Comparison of ENCODE assay signal across 8 mouse cellular contexts in the genomic region with DNA sequence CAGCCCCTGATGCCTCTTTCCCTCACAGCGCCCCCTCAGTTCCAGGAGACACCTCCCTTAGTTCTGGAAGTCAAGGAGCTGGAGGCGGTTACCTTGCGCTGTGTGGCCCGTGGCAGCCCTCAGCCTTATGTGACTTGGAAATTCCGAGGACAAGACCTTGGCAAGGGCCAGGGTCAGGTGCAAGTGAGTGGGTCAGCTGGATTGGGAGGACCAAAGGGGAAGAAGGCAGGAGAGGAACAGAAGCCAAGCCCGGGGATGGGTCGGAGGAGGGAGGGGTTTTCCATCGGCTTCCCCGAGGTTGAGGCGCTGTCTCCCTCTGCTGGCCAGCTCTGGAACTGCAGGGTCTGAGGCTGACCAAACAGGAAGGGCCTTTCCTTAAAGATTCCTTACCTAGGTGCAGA. TPM values are rescaled to one million over a fixed set of nuclear protein-coding genes. Genes with fewer than 3 reads are reported as not detected.
DNase-seq lines count a peak whose midpoint lies in the region; ATAC-seq and TF ChIP-seq lines count a peak whose summit lies in the region.

No protein-coding gene starts in this region.

- H3K4me3 ChIP-seq in E14TG2a.4 (replicated peaks; ENCODE audit: low read length) = peak overlapping the region; percentile 76
- peak overlapping the region; percentile 26 for H3K4me3 ChIP-seq in forebrain, embryonic 15.5 days
- no peak overlapping the region; the same call in 1 of the 2 replicates for H3K4me3 ChIP-seq in liver, postnatal 0 days (ENCODE audit: low read depth, low read length)
- no peak overlapping the region for H3K4me3 ChIP-seq in neural tube, embryonic 14.5 days (ENCODE audit: low read depth, low read length)

- no peak for TF ChIP-seq EP300 in liver, postnatal 0 days (IDR thresholded peaks at IDR 0.05; ENCODE audit: low read depth)

- peak; percentile 39 for ATAC-seq in forebrain, embryonic 15.5 days (replicated peaks)
- ATAC-seq in liver, postnatal 0 days = peak; percentile 43; the same call in 1 of the 2 replicates
- ATAC-seq in neural tube, embryonic 14.5 days (ENCODE audit: low read depth) = peak; percentile 57; the same call in 1 of the 2 replicates

- peak; percentile 76 for DNase-seq in cerebellum, adult 11 months
- DNase-seq in heart, postnatal 25 days (ENCODE audit: low spot score) = peak; percentile 74
- peak; percentile 88 for DNase-seq in layer of hippocampus, adult 11-12 months (ENCODE audit: low spot score)
- DNase-seq in liver, postnatal 0 days = peak; percentile 88
- DNase-seq in telencephalon, adult 2 months (ENCODE audit: low read depth, low spot score) = peak; percentile 26

- H3K4me1 ChIP-seq in E14TG2a.4 (replicated peaks; ENCODE audit: low read depth, low read length) = peaks cover 43% of the 10 kb centered on the region
- peaks cover 43% of the 10 kb centered on the region for H3K4me1 ChIP-seq in forebrain, embryonic 15.5 days
- H3K4me1 ChIP-seq in liver, postnatal 0 days (ENCODE audit: insufficient read depth) = peaks cover 3% of the 10 kb centered on the region; the same call in 1 of the 2 replicates
- H3K4me1 ChIP-seq in neural tube, embryonic 14.5 days (ENCODE audit: control insufficient read depth, insufficient read depth, low read length) = peaks cover 21% of the 10 kb centered on the region

- H3K9me3 ChIP-seq in E14TG2a.4 (ENCODE audit: low read length) = no peaks in the 10 kb centered on the region
- no peaks in the 10 kb centered on the region for H3K9me3 ChIP-seq in forebrain, embryonic 15.5 days
- no peaks in the 10 kb centered on the region for H3K9me3 ChIP-seq in liver, postnatal 0 days (ENCODE audit: low read length)
- no peaks in the 10 kb centered on the region for H3K9me3 ChIP-seq in neural tube, embryonic 14.5 days (ENCODE audit: control insufficient read depth, low read length)

- no peak overlapping the region for H3K27ac ChIP-seq in forebrain, embryonic 15.5 days (replicated peaks)
- H3K27ac ChIP-seq in liver, postnatal 0 days (ENCODE audit: low read depth) = no peak overlapping the region
- no peak overlapping the region for H3K27ac ChIP-seq in neural tube, embryonic 14.5 days (ENCODE audit: low read depth, low read length)

- intact Hi-C loops in heart, postnatal 25 days (cut with DNase I) = loop anchor here (1.0 to 5.0 kb wide), 2 partner anchors 37 to 78 kb away; no protein-coding TSS in a partner anchor

- 8% methylated on average over 10 of the region's 10 CpGs for WGBS in forebrain, embryonic 15.5 days
- 12% methylated on average over 9 of the region's 10 CpGs for WGBS in liver, postnatal 0 days (ENCODE audit: insufficient replicate concordance)
- WGBS in neural tube, embryonic 14.5 days = 11% methylated on average over 10 of the region's 10 CpGs

- TF ChIP-seq CTCF in E14TG2a.4 (conservative IDR thresholded peaks at IDR 0.05; ENCODE audit: low read length) = peak; percentile 98
- TF ChIP-seq CTCF in liver, postnatal 0 days (IDR thresholded peaks at IDR 0.05; ENCODE audit: low read depth) = peak; percentile 98

- peaks cover 66% of the 10 kb centered on the region for H3K36me3 ChIP-seq in E14TG2a.4 (ENCODE audit: insufficient read depth, low read length)
- H3K36me3 ChIP-seq in forebrain, embryonic 15.5 days = peaks cover 32% of the 10 kb centered on the region
- no peaks in the 10 kb centered on the region for H3K36me3 ChIP-seq in liver, postnatal 0 days (replicated peaks; ENCODE audit: insufficient read depth, low read length)
- peaks cover 1% of the 10 kb centered on the region; the same call in 1 of the 2 replicates for H3K36me3 ChIP-seq in neural tube, embryonic 14.5 days (ENCODE audit: control insufficient read depth, insufficient read depth, low read length)

- no peaks in the 10 kb centered on the region; the same call in 1 of the 2 replicates for H3K27me3 ChIP-seq in E14TG2a.4 (ENCODE audit: insufficient read depth, low read length)
- H3K27me3 ChIP-seq in forebrain, embryonic 15.5 days = no peaks in the 10 kb centered on the region
- no peaks in the 10 kb centered on the region for H3K27me3 ChIP-seq in liver, postnatal 0 days (ENCODE audit: insufficient read depth, low read length)
- no peaks in the 10 kb centered on the region for H3K27me3 ChIP-seq in neural tube, embryonic 14.5 days (ENCODE audit: control insufficient read depth, insufficient read depth, low read length)

- peak overlapping the region; percentile 40 for H3K4me2 ChIP-seq in forebrain, embryonic 15.5 days (replicated peaks)
- peak overlapping the region; percentile 64 for H3K4me2 ChIP-seq in liver, postnatal 0 days (ENCODE audit: low read depth, low read length)
- H3K4me2 ChIP-seq in neural tube, embryonic 14.5 days (ENCODE audit: low read depth, low read length) = peak overlapping the region; percentile 28

- no peak overlapping the region; the same call in 1 of the 2 replicates for H3K9ac ChIP-seq in forebrain, embryonic 15.5 days (replicated peaks)
- no peak overlapping the region for H3K9ac ChIP-seq in liver, postnatal 0 days (replicated peaks)
- H3K9ac ChIP-seq in neural tube, embryonic 14.5 days (replicated peaks; ENCODE audit: low read depth, low read length) = no peak overlapping the region

RNA-seq across cellular contexts. Expression of gene Igsf9, which starts 8.7 kb away (rescaled TPM):
- 74.0 and 78.3 TPM in 2 replicates for polyA plus RNA-seq in forebrain, embryonic 15.5 days (2015; fragmentation: Nextera tagmentation; extraction: Ambion mirVana)
- under 1 TPM; 0.25 to 0.55 TPM for total RNA-seq in heart, postnatal 25 days (2021)
- polyA plus RNA-seq in liver, postnatal 0 days (2015; fragmentation: Nextera tagmentation; extraction: Ambion mirVana) = 0.32 and 0.73 TPM in 2 replicates
- 29.6 and 32.4 TPM in 2 replicates for polyA plus RNA-seq in neural tube, embryonic 14.5 days (2014; fragmentation: Nextera tagmentation; extraction: Ambion mirVana)

RNA-seq across cellular contexts. Expression of gene Tagln2, which starts 9.6 kb away (rescaled TPM):
- polyA plus RNA-seq in forebrain, embryonic 15.5 days (2015; fragmentation: Nextera tagmentation; extraction: Ambion mirVana) = 46.6 and 52.7 TPM in 2 replicates
- total RNA-seq in heart, postnatal 25 days (2021) = 10 to 100 TPM; 75.4 to 87.9 TPM
- polyA plus RNA-seq in liver, postnatal 0 days (2015; fragmentation: Nextera tagmentation; extraction: Ambion mirVana) = 104 and 105 TPM in 2 replicates
- polyA plus RNA-seq in neural tube, embryonic 14.5 days (2014; fragmentation: Nextera tagmentation; extraction: Ambion mirVana) = 56.9 and 107 TPM in 2 replicates

RNA-seq across cellular contexts. Expression of gene Slamf9, which starts 15.1 kb away (rescaled TPM):
- polyA plus RNA-seq in forebrain, embryonic 15.5 days (2015; fragmentation: Nextera tagmentation; extraction: Ambion mirVana) = not detected in 2 replicates
- 1 to 10 TPM; 1.3 TPM for total RNA-seq in heart, postnatal 25 days (2021)
- 1.1 and 1.5 TPM in 2 replicates for polyA plus RNA-seq in liver, postnatal 0 days (2015; fragmentation: Nextera tagmentation; extraction: Ambion mirVana)
- 0.21 and 0.31 TPM in 2 replicates for polyA plus RNA-seq in neural tube, embryonic 14.5 days (2014; fragmentation: Nextera tagmentation; extraction: Ambion mirVana)

RNA-seq across cellular contexts. Expression of gene Cfap45, which starts 30.3 kb away (rescaled TPM):
- 1.9 and 3.1 TPM in 2 replicates for polyA plus RNA-seq in forebrain, embryonic 15.5 days (2015; fragmentation: Nextera tagmentation; extraction: Ambion mirVana)
- total RNA-seq in heart, postnatal 25 days (2021) = under 1 TPM; 0.34 to 0.39 TPM
- polyA plus RNA-seq in liver, postnatal 0 days (2015; fragmentation: Nextera tagmentation; extraction: Ambion mirVana) = 0.32 and 0.37 TPM in 2 replicates
- 3.1 and 3.5 TPM in 2 replicates for polyA plus RNA-seq in neural tube, embryonic 14.5 days (2014; fragmentation: Nextera tagmentation; extraction: Ambion mirVana)

Comparison
In these comparisons a context has a peak if more than half of its experiments do, and no peak if none do; other contexts are left out.
1. H3K4me3 ChIP-seq: peak in E14TG2a.4 (single experiment) and forebrain, embryonic 15.5 days (single experiment); none in liver, postnatal 0 days (single experiment) and neural tube, embryonic 14.5 days (single experiment).
2. DNase-seq: peak in every context shown above with its lines; median percentile 88 in layer of hippocampus, adult 11-12 months; 88 in liver, postnatal 0 days; 76 in cerebellum, adult 11 months; 74 in heart, postnatal 25 days; 26 in telencephalon, adult 2 months.
3. RNA of gene Igsf9, which starts 8.7 kb away (polyA plus RNA-seq): 74.0 to 78.3 TPM in forebrain, embryonic 15.5 days and 29.6 to 32.4 TPM in neural tube, embryonic 14.5 days; 0.32 to 0.73 TPM in liver, postnatal 0 days; every median in the first group is over 10 times any median in the second.
4. Peak in every context shown above with its lines, with median percentiles within 50 percentile points of each other: ATAC-seq and H3K4me2 ChIP-seq.